Mouse (Mus musculus) E14TG2a.4 (cell line): ENCODE results near the gene Tbc1d9b.

Experiments used
- H3K27me3 ChIP-seq: 2 replicates; pipeline ENCODE4 v1.6.1; 2014; ENCODE audit warnings: low read length, control low read depth; ENCODE audit not compliant: insufficient read depth
- H3K36me3 ChIP-seq: 2 replicates; pipeline ENCODE4 v1.6.1; 2014; ENCODE audit warnings: low read length, control low read depth; ENCODE audit not compliant: insufficient read depth
- H3K4me1 ChIP-seq: replicated peaks from 2 replicates; pipeline ENCODE4 v1.6.1; 2014; ENCODE audit warnings: low read depth, low read length, control low read depth
- H3K4me3 ChIP-seq: replicated peaks from 2 replicates; pipeline ENCODE4 v1.5.1; 2014; ENCODE audit warnings: mild to moderate bottlenecking, low read length
- H3K9me3 ChIP-seq: 2 replicates; pipeline ENCODE4 v1.6.1; 2014; ENCODE audit warnings: low read length, control low read depth
- CTCF ChIP-seq: conservative IDR thresholded peaks from 2 replicates; pipeline ENCODE4 v1.5.1; 2014; ENCODE audit warnings: low read length
- NANOG ChIP-seq: IDR thresholded peaks from 2 replicates; pipeline ENCODE4 v1.6.1; 2014; ENCODE audit warnings: borderline replicate concordance, low read length, mixed read lengths
- POU5F1 ChIP-seq: IDR thresholded peaks from 2 replicates; pipeline ENCODE4 v1.6.1; 2014; ENCODE audit warnings: low read length, borderline replicate concordance

Tbc1d9b gene

DNA sequence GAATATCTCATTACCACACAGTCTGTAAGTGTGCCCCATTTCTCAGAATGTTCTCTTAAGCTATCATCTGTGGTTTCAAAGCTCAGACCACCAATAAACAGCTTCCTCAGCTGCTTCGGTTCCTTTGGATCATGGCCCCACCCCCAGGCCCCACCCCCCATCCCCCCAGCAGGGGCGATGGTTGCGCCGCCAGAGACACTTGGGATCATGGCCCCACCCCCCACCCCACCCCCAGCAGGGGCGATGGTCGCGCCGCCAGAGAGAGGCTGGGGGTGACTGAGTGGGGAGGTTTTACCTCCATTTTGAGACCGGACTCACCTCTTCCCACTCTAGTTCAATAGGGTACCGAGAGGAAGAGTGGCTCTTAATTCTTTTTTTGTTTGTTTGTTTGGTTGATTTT is 3.4 kb upstream of the Tbc1d9b start:
- Histone ChIP-seq H3K27me3 (peaks cover 30% of the 10 kb centered on the region), H3K9me3 (no peaks in the 10 kb centered on the region), H3K36me3 (no peaks in the 10 kb centered on the region), H3K4me3 (no peak overlapping the region), H3K4me1 (peaks cover 31% of the 10 kb centered on the region)
- TF ChIP-seq NANOG (no peak), CTCF (no peak), POU5F1 (no peak)

DNA sequence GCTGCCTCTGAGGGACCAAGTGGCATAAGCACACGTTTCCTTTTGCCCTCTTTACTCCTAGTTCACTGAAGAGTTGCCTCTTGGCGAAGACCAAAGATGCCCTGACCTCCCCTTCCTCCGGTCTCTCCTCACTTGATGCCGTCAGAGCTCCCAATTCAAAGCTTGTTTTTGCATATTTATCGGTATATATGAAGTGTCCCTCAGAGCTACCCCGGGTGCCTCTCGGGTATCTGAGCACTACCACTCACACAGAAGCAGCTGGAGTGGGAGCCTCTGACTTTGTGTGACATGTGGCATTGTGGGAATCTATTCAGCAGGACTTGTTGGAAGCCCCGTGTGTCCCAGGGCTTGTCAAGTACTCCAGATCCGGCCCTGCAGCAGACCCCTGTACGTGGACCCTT is 605 bp downstream of the Tbc1d9b start:
- Histone ChIP-seq H3K27me3 (peaks cover 23% of the 10 kb centered on the region), H3K4me1 (peaks cover 31% of the 10 kb centered on the region), H3K9me3 (no peaks in the 10 kb centered on the region), H3K36me3 (peaks cover 15% of the 10 kb centered on the region), H3K4me3 (peak overlapping the region; percentile 85)
- TF ChIP-seq POU5F1 (no peak), NANOG (no peak), CTCF (no peak)

DNA sequence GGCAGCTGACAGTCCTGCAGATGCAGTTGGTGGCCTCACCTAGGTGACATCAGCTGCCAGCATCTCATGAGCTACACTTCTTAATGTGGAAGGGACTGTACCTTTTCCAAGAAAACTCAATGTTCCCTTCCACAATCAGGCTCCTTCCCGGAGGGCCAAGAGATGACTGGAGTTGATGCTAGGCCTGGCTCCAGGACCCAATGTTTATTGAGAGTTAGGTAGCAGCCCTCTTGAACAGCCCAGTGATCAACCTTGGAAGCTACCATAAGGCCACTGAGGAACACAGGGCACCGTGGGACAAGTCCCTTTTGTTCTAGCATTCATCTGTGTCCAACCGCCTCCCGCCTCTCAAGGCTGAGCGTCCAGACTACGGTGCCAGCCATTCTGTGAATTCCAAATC is 1.1 kb downstream of the Tbc1d9b start:
- peaks cover 31% of the 10 kb centered on the region for H3K4me1 ChIP-seq
- peaks cover 20% of the 10 kb centered on the region for H3K27me3 ChIP-seq
- H3K9me3 ChIP-seq = no peaks in the 10 kb centered on the region
- TF ChIP-seq NANOG = no peak
- peak overlapping the region; percentile 85 for H3K4me3 ChIP-seq
- H3K36me3 ChIP-seq = peaks cover 19% of the 10 kb centered on the region

DNA sequence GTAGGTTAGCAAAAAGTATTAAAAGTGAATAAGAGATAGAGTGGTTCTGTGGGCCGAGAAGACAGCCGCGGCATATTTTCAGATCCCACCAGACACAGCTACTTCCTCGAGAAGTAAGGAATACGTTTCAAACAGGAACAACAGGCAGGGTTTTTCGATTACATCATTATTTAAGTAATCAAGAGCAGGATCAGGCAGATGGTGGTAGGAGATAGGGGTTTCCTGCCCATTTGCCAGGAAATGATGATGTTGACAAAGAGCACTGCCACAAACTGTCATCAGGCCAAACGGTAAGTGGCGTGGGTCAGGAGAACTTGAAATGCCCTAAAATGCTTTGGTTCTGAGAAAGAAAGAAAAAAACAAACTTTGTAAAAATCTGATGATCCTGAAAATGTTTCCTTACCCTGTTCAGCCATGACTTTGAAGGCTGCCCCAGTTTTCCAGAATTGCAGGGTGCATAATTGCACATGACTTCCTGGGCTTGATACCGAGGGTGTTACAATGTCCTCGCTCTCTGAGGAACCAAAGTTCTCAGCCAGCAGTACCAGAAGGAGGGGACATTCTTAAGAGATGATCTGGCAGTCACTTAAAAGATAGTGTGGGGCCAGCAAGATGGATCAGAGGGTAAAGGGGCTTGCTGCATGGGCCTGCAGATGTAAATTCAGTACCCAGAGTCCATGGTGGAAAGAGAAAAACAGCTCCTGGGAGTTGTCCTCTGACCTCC is 3.1 kb downstream of the Tbc1d9b start:
- H3K4me3 ChIP-seq = no peak overlapping the region
- peaks cover 36% of the 10 kb centered on the region for H3K4me1 ChIP-seq
- H3K27me3 ChIP-seq = peaks cover 14% of the 10 kb centered on the region
- TF ChIP-seq NANOG = no peak
- TF ChIP-seq CTCF = no peak
- no peak for TF ChIP-seq POU5F1
- peaks cover 19% of the 10 kb centered on the region for H3K36me3 ChIP-seq
- no peaks in the 10 kb centered on the region for H3K9me3 ChIP-seq

GRCm38 (mm10) chr11:50138206-50138822 is 7.1 kb downstream of the Tbc1d9b start:
- Histone ChIP-seq H3K9me3 (no peaks in the 10 kb centered on the region), H3K4me1 (peaks cover 31% of the 10 kb centered on the region), H3K4me3 (no peak overlapping the region), H3K36me3 (peaks cover 44% of the 10 kb centered on the region), H3K27me3 (no peaks in the 10 kb centered on the region)
- TF ChIP-seq POU5F1 (no peak), NANOG (no peak), CTCF (no peak)

DNA sequence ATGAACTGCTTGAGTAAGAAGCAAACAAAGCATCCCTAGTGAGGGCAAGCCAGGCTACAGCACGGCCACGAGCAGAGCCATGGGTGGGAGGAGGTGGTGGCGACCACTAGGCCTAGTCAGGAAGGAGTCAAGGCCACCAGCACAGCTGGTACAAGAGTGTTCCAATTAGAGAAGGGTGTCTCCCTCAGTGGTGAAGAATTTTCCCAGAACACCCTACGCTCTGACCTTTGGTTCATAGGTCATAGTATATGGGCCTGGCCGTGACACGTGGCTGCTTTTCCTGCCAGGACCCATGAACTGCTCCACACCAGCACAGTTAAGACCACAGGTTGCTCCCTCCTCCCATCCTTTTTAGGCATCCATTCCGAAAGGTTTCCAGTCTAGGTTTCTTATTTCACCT is 8.4 kb downstream of the Tbc1d9b start:
- H3K27me3 ChIP-seq = no peaks in the 10 kb centered on the region
- H3K4me1 ChIP-seq = peaks cover 31% of the 10 kb centered on the region
- no peaks in the 10 kb centered on the region for H3K9me3 ChIP-seq
- peak overlapping the region; percentile 55 for H3K4me3 ChIP-seq
- H3K36me3 ChIP-seq = peaks cover 44% of the 10 kb centered on the region
- TF ChIP-seq POU5F1 = no peak
- TF ChIP-seq NANOG = no peak
- TF ChIP-seq CTCF = no peak

DNA sequence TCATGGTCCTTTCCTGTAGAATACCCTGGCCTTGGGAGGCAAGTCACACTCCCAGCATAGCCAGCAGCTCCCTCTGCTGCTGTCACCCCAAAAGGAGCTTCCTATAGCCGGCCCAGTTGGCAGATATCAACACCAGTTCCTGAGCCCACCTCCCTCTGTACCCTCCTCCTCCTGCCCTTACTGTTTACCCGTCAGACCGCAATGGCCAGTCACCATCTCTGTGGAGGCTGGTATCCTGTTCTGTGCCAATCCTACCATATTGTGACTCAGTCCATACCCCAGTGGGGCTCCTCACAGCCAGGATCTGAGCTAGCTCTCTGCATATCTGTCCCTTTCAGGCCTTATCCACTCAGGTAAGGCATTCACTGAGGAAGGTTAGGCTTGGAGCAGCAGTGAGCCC is 14.3 kb downstream of the Tbc1d9b start:
- Histone ChIP-seq H3K27me3 (no peaks in the 10 kb centered on the region), H3K4me1 (peaks cover 4% of the 10 kb centered on the region), H3K36me3 (peaks cover 72% of the 10 kb centered on the region), H3K4me3 (no peak overlapping the region), H3K9me3 (no peaks in the 10 kb centered on the region)
- TF ChIP-seq POU5F1 (no peak), NANOG (no peak), CTCF (no peak)

DNA sequence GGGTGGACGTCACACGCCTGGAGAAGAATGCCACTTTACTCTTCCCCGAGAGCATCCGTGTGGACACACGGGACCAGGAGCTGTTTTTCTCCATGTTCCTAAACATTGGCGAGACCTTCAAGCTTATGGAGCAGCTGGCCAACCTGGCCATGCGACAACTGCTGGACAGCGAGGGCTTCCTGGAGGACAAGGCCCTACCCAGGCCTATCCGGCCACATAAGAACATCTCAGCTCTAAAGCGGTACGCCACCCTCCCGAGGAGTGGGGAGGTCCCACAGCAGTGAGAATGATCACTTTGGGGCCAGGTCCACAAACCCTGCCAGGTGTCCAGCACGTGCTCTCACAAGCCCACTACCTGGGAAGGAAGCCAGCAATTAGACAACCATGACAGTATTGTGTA is 14.9 kb downstream of the Tbc1d9b start:
- peaks cover 72% of the 10 kb centered on the region for H3K36me3 ChIP-seq
- no peaks in the 10 kb centered on the region for H3K27me3 ChIP-seq

More for the DNA sequence above, 14.9 kb downstream of the Tbc1d9b start:
- H3K4me1 ChIP-seq = no peaks in the 10 kb centered on the region
- no peak overlapping the region for H3K4me3 ChIP-seq
- TF ChIP-seq POU5F1 = no peak
- TF ChIP-seq CTCF = no peak
- TF ChIP-seq NANOG = no peak
- no peaks in the 10 kb centered on the region for H3K9me3 ChIP-seq
